Mouse (Mus musculus) stomach, embryonic 16.5 days (tissue): ENCODE measurements around the gene Cd52. TPM values are rescaled to one million over a fixed set of nuclear protein-coding genes. Genes with fewer than 3 reads are reported as not detected.

ENCODE experiments used
- ATAC-seq: fragments of 200-750 bp; cut with Nextera tagmentation; 2 replicates; pipeline ENCODE4 v1.8.0; 2017; ENCODE audit warnings: moderate number of reproducible peaks, moderate TSS enrichment; ENCODE audit not compliant: insufficient read depth, low FRiP score
- H3K27ac ChIP-seq: fragments of 300-500 bp; sonication (generic); 2 replicates; pipeline ENCODE4 v1.5.1; 2014; ENCODE audit warnings: low read length
- H3K27me3 ChIP-seq: fragments of 300-500 bp; sonication (generic); 2 replicates; pipeline ENCODE4 v1.6.1; 2014; ENCODE audit warnings: low read length, control low read depth, mixed read lengths; ENCODE audit not compliant: control insufficient read depth, insufficient read depth
- H3K36me3 ChIP-seq: fragments of 300-500 bp; sonication (generic); 2 replicates; pipeline ENCODE4 v1.6.1; 2014; ENCODE audit warnings: low read length; ENCODE audit not compliant: control insufficient read depth, insufficient read depth
- H3K4me1 ChIP-seq: fragments of 300-500 bp; sonication (generic); 2 replicates; pipeline ENCODE4 v1.6.1; 2014; ENCODE audit warnings: low read length, control low read depth, mixed read lengths; ENCODE audit not compliant: control insufficient read depth, insufficient read depth
- H3K4me2 ChIP-seq: fragments of 300-500 bp; sonication (generic); 2 replicates; pipeline ENCODE4 v1.6.1; 2014; ENCODE audit warnings: low read depth, low read length, mixed read lengths
- H3K4me3 ChIP-seq: fragments of 300-500 bp; sonication (generic); replicated peaks from 2 replicates; pipeline ENCODE4 v1.5.1; 2014; ENCODE audit warnings: mild to moderate bottlenecking, low read length
- H3K9ac ChIP-seq: fragments of 300-500 bp; sonication (generic); 2 replicates; pipeline ENCODE4 v1.6.1; 2014; ENCODE audit warnings: low read length
- H3K9me3 ChIP-seq: fragments of 300-500 bp; sonication (generic); replicated peaks from 2 replicates; pipeline ENCODE4 v1.6.1; 2016; ENCODE audit warnings: low read length, control low read depth; ENCODE audit not compliant: control insufficient read depth
- WGBS: fragments of 180-500 bp; shearing (Covaris S2); extraction: QIAGEN DNeasy Blood & Tissue Kit; methylation state at CpG from one replicate; pipeline ENCODE4 v1.1.7; 2014; 5-methylcytosine and 5-hydroxymethylcytosine counted together
- polyA plus RNA-seq: library from polyadenylated mRNA; unstranded; fragments of >200 nt; fragmentation: Nextera tagmentation; extraction: Ambion mirVana; gene quantifications from 2 replicates; pipeline ENCODE4 v1.2.1, GENCODE M21; 2015

Gene Cd52
- polyA plus RNA-seq, 1 experiment from 2014 or later, result 44.2 TPM

GRCm38 (mm10) chr4:134115215-134116144 is 20.6 kb upstream of the Cd52 start:
- H3K27me3 ChIP-seq, result no peaks in the 10 kb centered on the region
- WGBS, result 75% methylated on average over 16 of the region's 16 CpGs
- ATAC-seq, result no peak
- H3K4me2 ChIP-seq, result no peak overlapping the region
- H3K36me3 ChIP-seq, result no peaks in the 10 kb centered on the region
- H3K4me1 ChIP-seq, result peaks cover 15% of the 10 kb centered on the region
- H3K9ac ChIP-seq, result no peak overlapping the region
- no peak overlapping the region for H3K27ac ChIP-seq
- H3K4me3 ChIP-seq, result no peak overlapping the region
- no peaks in the 10 kb centered on the region for H3K9me3 ChIP-seq

GRCm38 (mm10) chr4:134114038-134114437 is 19.2 kb upstream of the Cd52 start:
- Histone ChIP-seq H3K4me3 (no peak overlapping the region), H3K9me3 (no peaks in the 10 kb centered on the region), H3K36me3 (no peaks in the 10 kb centered on the region), H3K27me3 (no peaks in the 10 kb centered on the region), H3K4me2 (no peak overlapping the region), H3K9ac (no peak overlapping the region), H3K27ac (no peak overlapping the region), H3K4me1 (peaks cover 15% of the 10 kb centered on the region)
- no peak for ATAC-seq
- 91% methylated on average over 4 of the region's 4 CpGs for WGBS

DNA sequence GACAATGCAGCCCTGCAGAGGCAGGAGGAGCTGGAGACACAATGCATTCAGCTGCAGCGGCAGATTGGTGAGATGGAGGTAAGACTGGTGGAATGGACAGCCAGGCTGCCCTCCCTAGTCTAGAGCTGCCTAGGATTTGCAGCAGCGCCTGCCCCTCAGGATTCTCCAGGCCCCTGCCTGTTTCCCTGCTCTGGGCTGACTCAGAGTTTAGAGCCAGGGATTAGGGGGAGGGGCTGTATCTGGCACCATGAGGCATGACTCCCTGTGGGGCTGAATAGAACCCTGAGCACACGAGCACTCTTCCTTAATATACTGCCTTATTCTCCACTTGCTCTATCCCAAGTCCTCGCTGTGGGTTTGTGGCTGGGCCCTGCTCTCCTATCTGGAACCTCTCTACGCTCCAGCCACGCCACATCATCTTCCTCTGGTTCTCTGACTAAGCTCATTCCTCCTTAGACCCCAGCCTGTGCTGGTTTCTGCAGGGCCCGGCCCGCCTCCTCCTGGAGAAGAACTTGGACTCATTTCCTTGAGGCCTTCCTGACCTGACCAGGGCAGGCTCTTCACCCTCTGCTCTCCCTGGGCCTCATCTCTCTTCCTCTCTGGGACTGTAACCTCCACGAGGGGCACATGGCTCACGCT is 18.6 kb upstream of the Cd52 start:
- no peak for ATAC-seq
- Histone ChIP-seq H3K9me3 (no peaks in the 10 kb centered on the region), H3K27ac (no peak overlapping the region), H3K4me3 (no peak overlapping the region), H3K4me2 (no peak overlapping the region), H3K27me3 (no peaks in the 10 kb centered on the region), H3K9ac (no peak overlapping the region), H3K4me1 (peaks cover 15% of the 10 kb centered on the region), H3K36me3 (no peaks in the 10 kb centered on the region)
- 54% methylated on average over 10 of the region's 10 CpGs for WGBS

DNA sequence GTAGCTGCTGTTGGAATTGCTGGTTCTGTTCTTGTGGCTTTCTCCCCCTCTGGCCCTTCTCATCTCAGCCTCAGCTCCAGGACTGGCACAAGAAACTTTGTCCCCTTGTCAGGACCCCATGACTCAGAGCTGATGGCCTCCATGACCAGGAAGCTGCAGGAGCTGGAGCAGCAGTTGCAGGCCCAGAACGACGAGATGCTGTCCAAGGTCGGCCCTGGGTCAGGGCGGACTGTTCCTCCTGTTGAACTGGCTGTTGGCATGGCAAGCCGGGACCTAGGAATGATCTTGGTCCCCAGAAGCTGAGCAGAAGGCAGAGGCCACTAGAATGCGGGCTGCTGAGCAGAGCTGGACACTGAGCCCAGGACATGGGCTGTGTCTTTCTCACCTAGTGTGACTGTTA is 17.5 kb upstream of the Cd52 start:
- ATAC-seq, result no peak
- Histone ChIP-seq H3K36me3 (no peaks in the 10 kb centered on the region), H3K9me3 (no peaks in the 10 kb centered on the region), H3K27ac (no peak overlapping the region), H3K27me3 (no peaks in the 10 kb centered on the region), H3K4me3 (no peak overlapping the region), H3K9ac (0 out of 2 replicates have a peak overlapping the region, but pooled peaks have one; percentile 24), H3K4me2 (no peak overlapping the region), H3K4me1 (peaks cover 15% of the 10 kb centered on the region)
- 56% methylated on average over 6 of the region's 6 CpGs for WGBS

DNA sequence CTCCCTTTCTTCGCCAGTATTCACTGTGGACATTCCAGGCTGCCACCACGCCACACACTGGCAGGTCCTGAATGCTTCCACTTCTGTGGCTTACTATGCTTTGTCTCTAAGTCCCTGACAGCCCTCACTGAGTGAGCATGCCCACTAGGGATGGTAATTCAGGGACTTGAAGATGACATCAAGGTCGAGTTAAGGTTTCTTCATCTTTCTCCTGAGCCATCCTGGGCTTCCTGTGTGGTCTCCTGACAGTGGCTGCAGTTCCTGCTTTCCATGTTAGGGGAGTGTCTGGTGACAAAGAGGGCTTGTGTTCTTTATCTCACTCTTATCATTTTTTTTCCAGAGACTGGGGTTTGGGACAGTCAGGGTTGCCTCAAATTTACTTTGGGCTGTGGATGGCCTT is 15.8 kb upstream of the Cd52 start:
- no peak for ATAC-seq
- Histone ChIP-seq H3K27me3 (no peaks in the 10 kb centered on the region), H3K4me3 (no peak overlapping the region), H3K9ac (no peak overlapping the region), H3K36me3 (no peaks in the 10 kb centered on the region), H3K4me2 (no peak overlapping the region), H3K27ac (no peak overlapping the region), H3K4me1 (peaks cover 15% of the 10 kb centered on the region), H3K9me3 (no peaks in the 10 kb centered on the region)
- WGBS, result 37% methylated on average over 3 of the region's 3 CpGs

DNA sequence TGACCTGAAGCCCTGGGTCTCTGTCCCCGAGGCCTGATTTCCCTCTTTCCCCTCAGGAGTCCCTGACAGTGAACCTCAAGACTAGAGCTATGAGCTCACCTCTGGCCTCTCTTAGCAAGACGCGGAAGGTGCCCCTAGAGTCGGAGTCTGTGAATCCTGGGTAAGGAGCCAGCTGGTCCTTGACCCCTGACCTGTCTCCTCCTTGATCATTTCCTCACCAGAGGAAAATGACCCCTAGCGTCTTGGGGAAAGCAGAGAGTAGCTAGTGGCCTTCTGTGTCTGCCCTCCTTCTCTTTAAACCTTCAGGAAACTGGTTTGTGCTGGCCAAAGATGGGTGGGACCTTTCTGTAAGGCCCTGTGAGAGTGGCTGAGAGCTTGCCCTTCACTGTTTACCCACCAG is 13.3 kb upstream of the Cd52 start:
- Histone ChIP-seq H3K27ac (no peak overlapping the region), H3K27me3 (no peaks in the 10 kb centered on the region), H3K9me3 (no peaks in the 10 kb centered on the region), H3K9ac (no peak overlapping the region), H3K4me1 (peaks cover 1% of the 10 kb centered on the region), H3K4me3 (no peak overlapping the region), H3K4me2 (no peak overlapping the region), H3K36me3 (no peaks in the 10 kb centered on the region)
- WGBS, result 33% methylated on average over 5 of the region's 5 CpGs
- no peak for ATAC-seq

GRCm38 (mm10) chr4:134107730-134108129 is 12.8 kb upstream of the Cd52 start:
- Histone ChIP-seq H3K4me1 (peaks cover 4% of the 10 kb centered on the region; the same call in 1 of the 2 replicates), H3K4me3 (no peak overlapping the region), H3K36me3 (no peaks in the 10 kb centered on the region), H3K9ac (no peak overlapping the region; the same call in 1 of the 2 replicates), H3K4me2 (no peak overlapping the region), H3K27me3 (no peaks in the 10 kb centered on the region), H3K9me3 (no peaks in the 10 kb centered on the region), H3K27ac (no peak overlapping the region)
- WGBS, result 85% methylated on average over 7 of the region's 7 CpGs
- ATAC-seq, result no peak

GRCm38 (mm10) chr4:134106105-134106504 is 11.2 kb upstream of the Cd52 start:
- ATAC-seq, result no peak
- Histone ChIP-seq H3K27ac (no peak overlapping the region), H3K27me3 (no peaks in the 10 kb centered on the region), H3K36me3 (no peaks in the 10 kb centered on the region), H3K9ac (no peak overlapping the region), H3K4me3 (no peak overlapping the region), H3K4me2 (no peak overlapping the region), H3K4me1 (peaks cover 4% of the 10 kb centered on the region; the same call in 1 of the 2 replicates), H3K9me3 (no peaks in the 10 kb centered on the region)
- WGBS, result 71% methylated on average over 7 of the region's 7 CpGs

- WGBS, result 5% methylated on average over 21 of the region's 21 CpGs
- no peak overlapping the region for H3K27ac ChIP-seq
- no peaks in the 10 kb centered on the region for H3K9me3 ChIP-seq
- H3K27me3 ChIP-seq, result no peaks in the 10 kb centered on the region
- peak overlapping the region; percentile 73 for H3K4me3 ChIP-seq
- H3K4me1 ChIP-seq, result peaks cover 4% of the 10 kb centered on the region; the same call in 1 of the 2 replicates
- no peak; the same call in 1 of the 2 replicates for ATAC-seq
- H3K9ac ChIP-seq, result peak overlapping the region; percentile 72
- peak overlapping the region; percentile 58 for H3K4me2 ChIP-seq
- no peaks in the 10 kb centered on the region for H3K36me3 ChIP-seq
Observed at GRCm38 (mm10) chr4:134102742-134103119, 7.8 kb upstream of the Cd52 start.
